Mouse (Mus musculus): Measurements from ENCODE around the gene Rgsl1. TPM values are rescaled to one million over a fixed set of nuclear protein-coding genes. Genes with fewer than 3 reads are reported as not detected.

The Rgsl1 gene
- polyA plus RNA-seq, 1 experiment from 2014 or later, result 0.04 TPM

GRCm38 (mm10) chr1:153820216-153820615 lies 23.7 kb downstream of the Rgsl1 start:
- 75% methylated on average over 3 of the region's 3 CpGs for WGBS
- no peaks in the 10 kb centered on the region for H3K36me3 ChIP-seq (ENCODE audit: control insufficient read depth, insufficient read depth)
- no peak overlapping the region for H3K4me3 ChIP-seq (ENCODE audit: low read depth, low read length)

GRCm38 (mm10) chr1:153814278-153814677 lies 29.7 kb downstream of the Rgsl1 start:
- Histone ChIP-seq H3K4me3 (ENCODE audit: low read depth, low read length) (no peak overlapping the region), H3K9me3 (ENCODE audit: control insufficient read depth) (no peaks in the 10 kb centered on the region), H3K4me1 (replicated peaks; ENCODE audit: control insufficient read depth, insufficient read depth, low read length) (no peaks in the 10 kb centered on the region), H3K4me2 (replicated peaks; ENCODE audit: low read depth) (no peak overlapping the region), H3K36me3 (ENCODE audit: control insufficient read depth, insufficient read depth) (no peaks in the 10 kb centered on the region), H3K27ac (ENCODE audit: low read depth, low read length) (no peak overlapping the region), H3K9ac (ENCODE audit: low read depth, low read length) (no peak overlapping the region), H3K27me3 (replicated peaks; ENCODE audit: control insufficient read depth, insufficient read depth, low read length) (no peaks in the 10 kb centered on the region)
- ATAC-seq, result no peak
- 21% methylated on average over 2 of the region's 2 CpGs for WGBS
- TF ChIP-seq CTCF (IDR thresholded peaks at IDR 0.05; ENCODE audit: low read depth), result no peak

More at GRCm38 (mm10) chr1:153820216-153820615, 23.7 kb downstream of the Rgsl1 start:
- 0 out of 2 replicates have a peak, but pooled peaks have one; percentile 16 for ATAC-seq
- no peak overlapping the region for H3K9ac ChIP-seq (ENCODE audit: low read depth, low read length)
- H3K27me3 ChIP-seq (replicated peaks; ENCODE audit: control insufficient read depth, insufficient read depth, low read length), result no peaks in the 10 kb centered on the region
- H3K4me1 ChIP-seq (replicated peaks; ENCODE audit: control insufficient read depth, insufficient read depth, low read length), result no peaks in the 10 kb centered on the region
- H3K4me2 ChIP-seq (replicated peaks; ENCODE audit: low read depth), result no peak overlapping the region
- no peaks in the 10 kb centered on the region for H3K9me3 ChIP-seq (ENCODE audit: control insufficient read depth)
- H3K27ac ChIP-seq (ENCODE audit: low read depth, low read length), result no peak overlapping the region
- TF ChIP-seq CTCF (IDR thresholded peaks at IDR 0.05; ENCODE audit: low read depth), result no peak

- Histone ChIP-seq H3K9me3 (ENCODE audit: control insufficient read depth) (no peaks in the 10 kb centered on the region), H3K27me3 (replicated peaks; ENCODE audit: control insufficient read depth, insufficient read depth, low read length) (no peaks in the 10 kb centered on the region), H3K27ac (ENCODE audit: low read depth, low read length) (no peak overlapping the region), H3K4me1 (replicated peaks; ENCODE audit: control insufficient read depth, insufficient read depth, low read length) (no peaks in the 10 kb centered on the region), H3K9ac (ENCODE audit: low read depth, low read length) (no peak overlapping the region), H3K4me2 (replicated peaks; ENCODE audit: low read depth) (no peak overlapping the region), H3K36me3 (ENCODE audit: control insufficient read depth, insufficient read depth) (no peaks in the 10 kb centered on the region), H3K4me3 (ENCODE audit: low read depth, low read length) (no peak overlapping the region)
- WGBS, result 49% methylated on average over 13 of the region's 13 CpGs
- peak; percentile 93 for TF ChIP-seq CTCF (IDR thresholded peaks at IDR 0.05; ENCODE audit: low read depth)
- 0 out of 2 replicates have a peak, but pooled peaks have one; percentile 33 for ATAC-seq
These were observed 36.5 kb downstream of the Rgsl1 start for GRCm38 (mm10) chr1:153807390-153807993.

GRCm38 (mm10) chr1:153803530-153803929 lies 40.4 kb downstream of the Rgsl1 start:
- Histone ChIP-seq H3K9me3 (ENCODE audit: control insufficient read depth) (no peaks in the 10 kb centered on the region), H3K4me1 (replicated peaks; ENCODE audit: control insufficient read depth, insufficient read depth, low read length) (no peaks in the 10 kb centered on the region), H3K27me3 (replicated peaks; ENCODE audit: control insufficient read depth, insufficient read depth, low read length) (no peaks in the 10 kb centered on the region), H3K36me3 (ENCODE audit: control insufficient read depth, insufficient read depth) (no peaks in the 10 kb centered on the region), H3K9ac (ENCODE audit: low read depth, low read length) (no peak overlapping the region), H3K4me2 (replicated peaks; ENCODE audit: low read depth) (no peak overlapping the region), H3K4me3 (ENCODE audit: low read depth, low read length) (no peak overlapping the region), H3K27ac (ENCODE audit: low read depth, low read length) (no peak overlapping the region)
- whole genome bisulfite sequencing, result 81% methylated on average over 8 of the region's 8 CpGs
- no peak for TF ChIP-seq CTCF (IDR thresholded peaks at IDR 0.05; ENCODE audit: low read depth)
- no peak for ATAC-seq

GRCm38 (mm10) chr1:153802691-153803090 lies 41.3 kb downstream of the Rgsl1 start:
- TF ChIP-seq CTCF (IDR thresholded peaks at IDR 0.05; ENCODE audit: low read depth), result no peak
- Histone ChIP-seq H3K4me1 (replicated peaks; ENCODE audit: control insufficient read depth, insufficient read depth, low read length) (no peaks in the 10 kb centered on the region), H3K9ac (ENCODE audit: low read depth, low read length) (no peak overlapping the region), H3K27ac (ENCODE audit: low read depth, low read length) (no peak overlapping the region), H3K36me3 (ENCODE audit: control insufficient read depth, insufficient read depth) (no peaks in the 10 kb centered on the region), H3K4me2 (replicated peaks; ENCODE audit: low read depth) (no peak overlapping the region), H3K4me3 (ENCODE audit: low read depth, low read length) (no peak overlapping the region), H3K9me3 (ENCODE audit: control insufficient read depth) (no peaks in the 10 kb centered on the region), H3K27me3 (replicated peaks; ENCODE audit: control insufficient read depth, insufficient read depth, low read length) (no peaks in the 10 kb centered on the region)
- no peak for ATAC-seq
- 75% methylated on average over 7 of the region's 7 CpGs for WGBS

- no peak overlapping the region for H3K4me2 ChIP-seq (replicated peaks; ENCODE audit: low read depth)
- no peak overlapping the region for H3K27ac ChIP-seq (ENCODE audit: low read depth, low read length)
- H3K27me3 ChIP-seq (replicated peaks; ENCODE audit: control insufficient read depth, insufficient read depth, low read length), result no peaks in the 10 kb centered on the region
- no peak overlapping the region for H3K4me3 ChIP-seq (ENCODE audit: low read depth, low read length)
- ATAC-seq, result no peak; the same call in 1 of the 2 replicates
- WGBS, result 84% methylated on average over 3 of the region's 3 CpGs
- TF ChIP-seq CTCF (IDR thresholded peaks at IDR 0.05; ENCODE audit: low read depth), result no peak
- H3K9ac ChIP-seq (ENCODE audit: low read depth, low read length), result no peak overlapping the region
- H3K4me1 ChIP-seq (replicated peaks; ENCODE audit: control insufficient read depth, insufficient read depth, low read length), result no peaks in the 10 kb centered on the region
- H3K9me3 ChIP-seq (ENCODE audit: control insufficient read depth), result no peaks in the 10 kb centered on the region
- no peaks in the 10 kb centered on the region for H3K36me3 ChIP-seq (ENCODE audit: control insufficient read depth, insufficient read depth)
These were observed 49.7 kb downstream of the Rgsl1 start for GRCm38 (mm10) chr1:153794241-153794640.

Measured in intestine, postnatal 0 days (tissue).